Mouse (Mus musculus) forebrain, embryonic 15.5 days (tissue): Measurements from ENCODE around the gene Gm29094. TPM values are rescaled to one million over a fixed set of nuclear protein-coding genes. Genes with fewer than 3 reads are reported as not detected.
"Not testable (repeated sequence)": the region's sequence is repeated elsewhere in the genome, so short reads cannot be mapped to it uniquely, and the experiment has no call there.

Source experiments
- ATAC-seq: fragments of 200-750 bp; cut with Nextera tagmentation; replicated peaks from 2 replicates; pipeline ENCODE4 v1.8.0; 2017; ENCODE audit warnings: mild to moderate bottlenecking, moderate TSS enrichment, moderate library complexity
- H3K27ac ChIP-seq: fragments of 300-500 bp; sonication (generic); replicated peaks from 2 replicates; pipeline ENCODE4 v1.5.1; 2015; ENCODE audit warnings: mild to moderate bottlenecking, inconsistent platforms
- H3K27me3 ChIP-seq: fragments of 300-500 bp; sonication (generic); 2 replicates; pipeline ENCODE4 v1.6.1; 2015; ENCODE audit warnings: inconsistent platforms
- H3K36me3 ChIP-seq: fragments of 300-500 bp; sonication (generic); 2 replicates; pipeline ENCODE4 v1.6.1; 2015; ENCODE audit warnings: mild to moderate bottlenecking, inconsistent platforms
- H3K4me1 ChIP-seq: fragments of 300-500 bp; sonication (generic); 2 replicates; pipeline ENCODE4 v1.6.1; 2015; ENCODE audit warnings: inconsistent platforms
- H3K4me2 ChIP-seq: fragments of 300-500 bp; sonication (generic); replicated peaks from 2 replicates; pipeline ENCODE4 v1.6.1; 2015; ENCODE audit warnings: mild to moderate bottlenecking, inconsistent platforms
- H3K4me3 ChIP-seq: fragments of 300-500 bp; sonication (generic); 2 replicates; pipeline ENCODE4 v1.5.1; 2015; ENCODE audit warnings: mild to moderate bottlenecking, inconsistent platforms
- H3K9ac ChIP-seq: fragments of 300-500 bp; sonication (generic); replicated peaks from 2 replicates; pipeline ENCODE4 v1.6.1; 2015; ENCODE audit warnings: mild to moderate bottlenecking, inconsistent platforms
- H3K9me3 ChIP-seq: fragments of 300-500 bp; sonication (generic); 2 replicates; pipeline ENCODE4 v1.6.1; 2016; ENCODE audit warnings: inconsistent platforms
- WGBS: fragments of 180-500 bp; shearing (Covaris S2); methylation state at CpG from one replicate; pipeline ENCODE4 v1.1.7; 2015; ENCODE audit warnings: mixed read lengths; 5-methylcytosine and 5-hydroxymethylcytosine counted together
- polyA plus RNA-seq: library from polyadenylated mRNA; unstranded; fragments of >200 nt; fragmentation: Nextera tagmentation; extraction: Ambion mirVana; gene quantifications from 2 replicates; pipeline ENCODE4 v1.2.1, GENCODE M21; 2015

The Gm29094 gene
- polyA plus RNA-seq, 1 experiment from 2014 or later, result 0.36 TPM

- not testable (repeated sequence) for H3K4me3 ChIP-seq, H3K9me3 ChIP-seq, H3K27me3 ChIP-seq, H3K4me2 ChIP-seq, H3K9ac ChIP-seq, H3K36me3 ChIP-seq, ATAC-seq, H3K27ac ChIP-seq, H3K4me1 ChIP-seq
- WGBS, result 39% methylated on average over 1 of the region's 1 CpGs
Measured at GRCm38 (mm10) chr9:89212428-89212827, 13.2 kb downstream of the Gm29094 start.

- H3K9me3 ChIP-seq, H3K36me3 ChIP-seq, H3K4me3 ChIP-seq, H3K27me3 ChIP-seq, H3K4me2 ChIP-seq, H3K27ac ChIP-seq, ATAC-seq, H3K4me1 ChIP-seq, H3K9ac ChIP-seq: not testable (repeated sequence)
- 91% methylated on average over 4 of the region's 4 CpGs for whole genome bisulfite sequencing
Measured at GRCm38 (mm10) chr9:89218174-89218573, 19.0 kb downstream of the Gm29094 start.

- H3K4me2 ChIP-seq, H3K9ac ChIP-seq, H3K27me3 ChIP-seq, H3K4me1 ChIP-seq, H3K9me3 ChIP-seq, ATAC-seq, H3K27ac ChIP-seq, H3K4me3 ChIP-seq, H3K36me3 ChIP-seq: not testable (repeated sequence)
- 89% methylated on average over 3 of the region's 4 CpGs for WGBS
Measured at GRCm38 (mm10) chr9:89219668-89220067, 20.5 kb downstream of the Gm29094 start.

GRCm38 (mm10) chr9:89220704-89221287 lies 21.6 kb downstream of the Gm29094 start:
- WGBS, result 93% methylated on average over 6 of the region's 6 CpGs

GRCm38 (mm10) chr9:89226071-89226470 lies 26.9 kb downstream of the Gm29094 start:
- H3K4me3 ChIP-seq, result no peak overlapping the region
- no peaks in the 10 kb centered on the region for H3K27me3 ChIP-seq
- no peaks in the 10 kb centered on the region for H3K4me1 ChIP-seq
- no peak; the same call in 1 of the 2 replicates for ATAC-seq
- WGBS, result 67% methylated on average over 4 of the region's 4 CpGs
- no peak overlapping the region for H3K4me2 ChIP-seq
- no peak overlapping the region for H3K27ac ChIP-seq
- no peaks in the 10 kb centered on the region for H3K36me3 ChIP-seq
- no peak overlapping the region for H3K9ac ChIP-seq
- no peaks in the 10 kb centered on the region for H3K9me3 ChIP-seq

More at GRCm38 (mm10) chr9:89220704-89221287, 21.6 kb downstream of the Gm29094 start:
- H3K9ac ChIP-seq, H3K27me3 ChIP-seq, H3K4me2 ChIP-seq, H3K4me1 ChIP-seq, H3K27ac ChIP-seq, H3K4me3 ChIP-seq, H3K9me3 ChIP-seq, H3K36me3 ChIP-seq, ATAC-seq: not testable (repeated sequence)

- no peak overlapping the region for H3K4me3 ChIP-seq
- 92% methylated on average over 7 of the region's 7 CpGs for WGBS
- H3K27me3 ChIP-seq, result no peaks in the 10 kb centered on the region
- no peak overlapping the region for H3K4me2 ChIP-seq
- H3K9me3 ChIP-seq, result no peaks in the 10 kb centered on the region
- H3K9ac ChIP-seq, result no peak overlapping the region
- no peak for ATAC-seq
- H3K4me1 ChIP-seq, result no peaks in the 10 kb centered on the region
- H3K27ac ChIP-seq, result no peak overlapping the region
- H3K36me3 ChIP-seq, result no peaks in the 10 kb centered on the region
Measured at GRCm38 (mm10) chr9:89228122-89228521, 28.9 kb downstream of the Gm29094 start.

- H3K4me3 ChIP-seq, H3K4me2 ChIP-seq, H3K9me3 ChIP-seq, H3K36me3 ChIP-seq, H3K9ac ChIP-seq, H3K4me1 ChIP-seq, H3K27ac ChIP-seq, H3K27me3 ChIP-seq: not testable (repeated sequence)
- ATAC-seq, result peak; percentile 77
- WGBS, result 82% methylated on average over 2 of the region's 2 CpGs
Measured at GRCm38 (mm10) chr9:89230897-89231497, 31.8 kb downstream of the Gm29094 start.

- H3K9me3 ChIP-seq, H3K9ac ChIP-seq, H3K4me2 ChIP-seq, ATAC-seq, H3K36me3 ChIP-seq, H3K27me3 ChIP-seq, H3K27ac ChIP-seq, H3K4me1 ChIP-seq, H3K4me3 ChIP-seq: not testable (repeated sequence)
- WGBS, result 84% methylated on average over 4 of the region's 4 CpGs
Measured at GRCm38 (mm10) chr9:89237131-89237530, 38.0 kb downstream of the Gm29094 start.

- 91% methylated on average over 4 of the region's 5 CpGs for WGBS
- H3K9ac ChIP-seq, H3K27ac ChIP-seq, H3K36me3 ChIP-seq, H3K27me3 ChIP-seq, H3K4me3 ChIP-seq, H3K4me1 ChIP-seq, H3K4me2 ChIP-seq, H3K9me3 ChIP-seq, ATAC-seq: not testable (repeated sequence)
Measured at GRCm38 (mm10) chr9:89238976-89239505, 39.9 kb downstream of the Gm29094 start.

GRCm38 (mm10) chr9:89240516-89241019 lies 41.4 kb downstream of the Gm29094 start:
- not testable (repeated sequence) for H3K4me1 ChIP-seq, H3K27ac ChIP-seq, H3K27me3 ChIP-seq, H3K4me2 ChIP-seq, H3K9me3 ChIP-seq, H3K4me3 ChIP-seq, H3K9ac ChIP-seq, ATAC-seq, H3K36me3 ChIP-seq
- 74% methylated on average over 3 of the region's 3 CpGs for WGBS

GRCm38 (mm10) chr9:89253400-89253799 lies 54.2 kb downstream of the Gm29094 start:
- no peaks in the 10 kb centered on the region for H3K4me1 ChIP-seq
- no peaks in the 10 kb centered on the region for H3K27me3 ChIP-seq
- ATAC-seq, result no peak
- H3K36me3 ChIP-seq, result no peaks in the 10 kb centered on the region
- 86% methylated on average over 2 of the region's 2 CpGs for WGBS
- no peak overlapping the region for H3K4me3 ChIP-seq
- H3K9ac ChIP-seq, result no peak overlapping the region
- H3K4me2 ChIP-seq, result no peak overlapping the region
- no peak overlapping the region for H3K27ac ChIP-seq
- H3K9me3 ChIP-seq, result no peaks in the 10 kb centered on the region

GRCm38 (mm10) chr9:89256556-89257335 lies 57.6 kb downstream of the Gm29094 start:
- WGBS, result 92% methylated on average over 12 of the region's 12 CpGs
- Histone ChIP-seq H3K4me3 (no peak overlapping the region), H3K9me3 (no peaks in the 10 kb centered on the region), H3K27ac (no peak overlapping the region), H3K27me3 (no peaks in the 10 kb centered on the region), H3K36me3 (no peaks in the 10 kb centered on the region), H3K4me2 (no peak overlapping the region), H3K4me1 (no peaks in the 10 kb centered on the region), H3K9ac (no peak overlapping the region)
- no peak for ATAC-seq
